Mouse (Mus musculus) heart, postnatal 0 days (tissue): ENCODE measurements around the gene Ccdc103. TPM values are rescaled to one million over a fixed set of nuclear protein-coding genes. Genes with fewer than 3 reads are reported as not detected.

Experiments used
- ATAC-seq: fragments of 200-750 bp; cut with Nextera tagmentation; 2 replicates; pipeline ENCODE4 v1.8.0; 2017; ENCODE audit warnings: low read depth, moderate number of reproducible peaks, moderate library complexity; ENCODE audit not compliant: insufficient read depth
- DNase-seq: peaks from one replicate; pipeline ENCODE4 v3.0.0-alpha.2; 2016; ENCODE audit warnings: low spot score
- H3K27ac ChIP-seq: fragments of 300-500 bp; sonication (generic); 2 replicates; pipeline ENCODE4 v1.5.1; 2014; ENCODE audit warnings: low read depth, mild to moderate bottlenecking
- H3K27me3 ChIP-seq: fragments of 300-500 bp; sonication (generic); 2 replicates; pipeline ENCODE4 v1.6.1; 2014; ENCODE audit warnings: low read length, mixed read lengths; ENCODE audit not compliant: control insufficient read depth, insufficient read depth
- H3K36me3 ChIP-seq: fragments of 300-500 bp; sonication (generic); replicated peaks from 2 replicates; pipeline ENCODE4 v1.6.1; 2014; ENCODE audit warnings: low read length, mixed read lengths; ENCODE audit not compliant: control insufficient read depth, insufficient read depth
- H3K4me1 ChIP-seq: fragments of 300-500 bp; sonication (generic); 2 replicates; pipeline ENCODE4 v1.6.1; 2014; ENCODE audit warnings: antibody characterized with exemption; ENCODE audit not compliant: control insufficient read depth, insufficient read depth
- H3K4me2 ChIP-seq: fragments of 300-500 bp; sonication (generic); 2 replicates; pipeline ENCODE4 v1.6.1; 2014; ENCODE audit warnings: low read depth, mild to moderate bottlenecking, low read length, moderate library complexity
- H3K4me3 ChIP-seq: fragments of 300-500 bp; sonication (generic); 2 replicates; pipeline ENCODE4 v1.5.1; 2014; ENCODE audit warnings: low read depth, low read length
- H3K9ac ChIP-seq: fragments of 300-500 bp; sonication (generic); replicated peaks from 2 replicates; pipeline ENCODE4 v1.6.1; 2014; ENCODE audit warnings: low read depth, low read length, mixed read lengths
- H3K9me3 ChIP-seq: fragments of 300-500 bp; sonication (generic); replicated peaks from 2 replicates; pipeline ENCODE4 v1.6.1; 2016; ENCODE audit warnings: low read length; ENCODE audit not compliant: control insufficient read depth
- CTCF ChIP-seq: IDR thresholded peaks from 2 replicates; pipeline ENCODE4 v1.5.1; 2016; ENCODE audit warnings: antibody characterized with exemption, control low read depth, low read depth
- EP300 ChIP-seq: IDR thresholded peaks from 2 replicates; pipeline ENCODE4 v1.6.1; 2016; ENCODE audit warnings: antibody characterized with exemption, low read depth
- WGBS: fragments of 180-500 bp; shearing (Covaris S2); extraction: QIAGEN DNeasy Blood & Tissue Kit; methylation state at CpG from one replicate; pipeline ENCODE4 v1.1.7; 2014; 5-methylcytosine and 5-hydroxymethylcytosine counted together
- polyA plus RNA-seq: library from polyadenylated mRNA; unstranded; fragments of >200 nt; fragmentation: Nextera tagmentation; extraction: Ambion mirVana; gene quantifications from 2 replicates; pipeline ENCODE4 v1.2.1, GENCODE M21; 2015
- total RNA-seq: library from RNA; depleted of rRNA; stranded (reverse); fragments of >200 nt; gene quantifications from 2 replicates; pipeline ENCODE4 v1.2.3, GENCODE M21; 2014; ENCODE audit warnings: low replicate concordance

The Ccdc103 gene
- total and polyA plus RNA-seq, 2 experiments from 2014 or later = 0.66 TPM; not detected in 1

GRCm38 (mm10) chr11:102893015-102893651 lies 12.1 kb downstream of the Ccdc103 start:
- no peak overlapping the region for H3K27ac ChIP-seq
- 4% methylated on average over 43 of the region's 43 CpGs for WGBS

GRCm38 (mm10) chr11:102894716-102895115 lies 13.7 kb downstream of the Ccdc103 start:
- no peak overlapping the region for H3K27ac ChIP-seq
- H3K9ac ChIP-seq = no peak overlapping the region
- peaks cover 43% of the 10 kb centered on the region for H3K27me3 ChIP-seq
- no peak overlapping the region for H3K4me2 ChIP-seq
- H3K36me3 ChIP-seq = no peaks in the 10 kb centered on the region
- no peak for DNase-seq
- H3K9me3 ChIP-seq = no peaks in the 10 kb centered on the region
- 83% methylated on average over 4 of the region's 4 CpGs for WGBS
- ATAC-seq = no peak
- no peak for TF ChIP-seq CTCF
- no peak for TF ChIP-seq EP300
- H3K4me1 ChIP-seq = 0 out of 2 replicates have a peak, but pooled peaks cover 3% of the 10 kb centered on the region
- no peak overlapping the region for H3K4me3 ChIP-seq

More at GRCm38 (mm10) chr11:102893015-102893651, 12.1 kb downstream of the Ccdc103 start:
- Histone ChIP-seq H3K4me1 (0 out of 2 replicates have a peak, but pooled peaks cover 3% of the 10 kb centered on the region), H3K4me3 (peak overlapping the region; percentile 30), H3K4me2 (peak overlapping the region; percentile 58), H3K9ac (0 out of 2 replicates have a peak overlapping the region, but pooled peaks have one; percentile 30), H3K27me3 (peaks cover 43% of the 10 kb centered on the region), H3K9me3 (no peaks in the 10 kb centered on the region), H3K36me3 (no peaks in the 10 kb centered on the region)
- ATAC-seq = peak; percentile 48; the same call in 1 of the 2 replicates
- peak; percentile 76 for DNase-seq
- no peak for TF ChIP-seq EP300
- TF ChIP-seq CTCF = peak; percentile 71

- no peak overlapping the region for H3K9ac ChIP-seq
- H3K36me3 ChIP-seq = no peaks in the 10 kb centered on the region
- 53% methylated on average over 9 of the region's 9 CpGs for WGBS
- ATAC-seq = no peak
- no peak for DNase-seq
- H3K4me2 ChIP-seq = no peak overlapping the region
- H3K27me3 ChIP-seq = peaks cover 43% of the 10 kb centered on the region
- H3K27ac ChIP-seq = no peak overlapping the region
- H3K4me3 ChIP-seq = no peak overlapping the region
- H3K4me1 ChIP-seq = 0 out of 2 replicates have a peak, but pooled peaks cover 3% of the 10 kb centered on the region
- TF ChIP-seq EP300 = no peak
- TF ChIP-seq CTCF = no peak
- no peaks in the 10 kb centered on the region for H3K9me3 ChIP-seq
These were observed 14.8 kb downstream of the Ccdc103 start for GRCm38 (mm10) chr11:102895779-102896178.

- no peaks in the 10 kb centered on the region for H3K36me3 ChIP-seq
- WGBS = 75% methylated on average over 20 of the region's 20 CpGs
- H3K27ac ChIP-seq = no peak overlapping the region
- TF ChIP-seq CTCF (no peak), EP300 (no peak)
- H3K9me3 ChIP-seq = no peaks in the 10 kb centered on the region
- ATAC-seq = no peak
- peaks cover 43% of the 10 kb centered on the region for H3K27me3 ChIP-seq
- no peak overlapping the region for H3K4me2 ChIP-seq
- H3K9ac ChIP-seq = no peak overlapping the region
- DNase-seq = no peak
- 0 out of 2 replicates have a peak, but pooled peaks cover 3% of the 10 kb centered on the region for H3K4me1 ChIP-seq
- H3K4me3 ChIP-seq = no peak overlapping the region
These were observed 15.6 kb downstream of the Ccdc103 start for GRCm38 (mm10) chr11:102896641-102897040.

GRCm38 (mm10) chr11:102898408-102898807 lies 17.4 kb downstream of the Ccdc103 start:
- Histone ChIP-seq H3K4me2 (no peak overlapping the region), H3K9me3 (no peaks in the 10 kb centered on the region), H3K27ac (no peak overlapping the region), H3K27me3 (peaks cover 32% of the 10 kb centered on the region), H3K4me3 (no peak overlapping the region), H3K9ac (no peak overlapping the region), H3K36me3 (no peaks in the 10 kb centered on the region), H3K4me1 (0 out of 2 replicates have a peak, but pooled peaks cover under 1% of the 10 kb centered on the region)
- TF ChIP-seq CTCF (no peak), EP300 (no peak)
- DNase-seq = no peak
- 79% methylated on average over 9 of the region's 9 CpGs for WGBS
- ATAC-seq = no peak
